Mouse (Mus musculus): ENCODE measurements around the gene Drc3.

Drc3 gene

DNA sequence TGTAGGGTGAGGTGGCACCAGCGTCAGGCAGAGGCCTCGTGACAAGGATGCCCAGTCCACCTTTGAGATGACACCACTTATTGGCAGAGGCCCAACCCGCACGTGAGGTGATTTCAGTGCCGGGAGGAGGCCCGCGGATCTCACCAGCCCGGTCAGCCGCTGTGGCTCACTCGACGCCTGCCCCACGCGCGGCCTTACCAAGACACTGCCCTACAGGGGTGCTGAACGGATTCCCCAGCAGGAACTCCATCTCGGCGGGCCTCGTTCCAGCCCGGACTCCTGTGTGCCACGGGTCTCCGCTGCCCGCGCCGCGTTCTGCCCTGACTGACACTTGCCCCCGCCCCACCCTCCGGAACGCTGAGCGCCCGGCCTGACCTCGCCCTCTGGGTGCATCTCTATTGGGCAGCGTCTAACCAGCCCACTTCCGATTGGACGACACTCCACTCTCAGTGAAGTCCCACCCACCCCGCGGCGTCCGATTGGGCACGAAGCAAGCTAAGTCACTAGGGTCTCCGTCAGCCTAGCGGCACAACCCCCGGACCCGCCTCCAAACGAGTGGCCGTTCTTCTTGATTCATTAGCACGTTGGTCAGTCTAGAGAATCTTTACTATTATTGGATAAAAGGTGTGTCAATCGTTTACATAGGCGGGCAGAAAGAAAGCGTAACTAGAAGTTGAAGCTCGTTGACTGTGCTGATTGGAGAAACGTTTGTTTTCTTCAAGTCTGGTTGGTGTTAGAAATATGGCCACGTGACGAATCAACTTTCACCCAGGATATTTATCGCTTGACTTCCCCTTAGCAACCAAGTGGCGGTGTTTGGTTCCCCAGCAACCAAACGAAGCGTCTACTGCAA, at the start of gene Drc3, which contains the start of gene Tom1l2:
Gene Drc3, plus strand, starts transcription at position 771 of the 853 bp plus-strand sequence.
Gene Tom1l2, minus strand, starts transcription at position 347 of the 853 bp plus-strand sequence.
- peak; percentile 98 for DNase-seq

DNA sequence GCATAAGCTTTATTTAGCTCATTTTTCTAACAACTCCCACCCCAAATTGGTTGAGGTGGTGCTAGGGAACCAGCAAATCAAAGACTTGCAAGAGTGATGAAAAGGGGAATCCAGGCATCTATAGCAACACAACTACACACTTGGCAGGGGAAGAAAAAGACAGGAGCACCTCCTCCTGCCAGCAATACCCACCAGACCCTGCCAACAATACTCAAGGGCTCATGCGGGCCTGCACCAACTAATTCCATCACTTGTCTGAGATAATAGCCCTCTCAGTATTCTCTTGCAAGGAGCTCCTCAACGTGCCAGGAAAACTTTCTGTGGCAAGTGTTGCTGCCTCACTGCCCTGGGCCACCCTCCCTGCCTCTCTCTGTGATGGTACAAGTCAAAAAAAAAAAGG, 49.6 kb upstream of the Drc3 start:
- no peak for DNase-seq

DNA sequence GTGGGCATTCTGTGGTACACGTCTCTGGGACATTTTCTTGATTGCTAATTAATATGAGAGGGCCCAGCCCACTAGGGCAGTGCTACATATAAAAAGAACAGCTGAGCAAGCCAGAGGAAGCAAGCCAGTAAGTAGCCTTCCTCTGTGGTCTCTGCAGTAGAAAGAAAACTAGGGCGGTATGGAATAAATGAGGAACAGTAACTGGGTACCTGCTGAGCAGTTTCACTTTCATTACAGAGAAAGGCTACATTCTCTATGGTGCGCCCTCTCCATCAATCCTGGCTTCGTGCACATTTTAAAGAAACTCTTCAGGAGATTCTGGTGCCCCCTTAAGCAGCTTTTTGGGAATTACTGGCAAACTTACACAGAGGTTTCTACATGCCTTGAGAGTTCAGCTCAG, 47.5 kb upstream of the Drc3 start:
- DNase-seq = no peak

DNA sequence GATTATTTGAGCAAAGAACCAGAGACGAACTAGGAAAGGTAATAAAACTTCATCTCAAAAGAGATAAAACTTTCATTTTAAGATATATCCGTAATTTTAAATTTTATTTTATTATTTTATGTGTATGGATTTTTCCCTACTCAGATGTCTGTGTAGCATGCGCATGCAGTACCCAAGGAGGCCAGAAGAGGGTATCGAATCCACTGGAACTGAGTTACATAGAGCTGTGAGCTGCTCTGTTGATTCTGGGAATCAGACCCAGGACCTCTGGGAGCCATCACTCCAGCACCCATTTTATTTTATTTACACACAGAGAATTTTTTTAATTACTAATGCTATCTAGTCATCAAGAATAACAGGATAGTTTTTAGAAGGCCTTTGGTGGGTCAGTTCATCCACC, 46.3 kb upstream of the Drc3 start:
- peak; percentile 55 for DNase-seq

DNA sequence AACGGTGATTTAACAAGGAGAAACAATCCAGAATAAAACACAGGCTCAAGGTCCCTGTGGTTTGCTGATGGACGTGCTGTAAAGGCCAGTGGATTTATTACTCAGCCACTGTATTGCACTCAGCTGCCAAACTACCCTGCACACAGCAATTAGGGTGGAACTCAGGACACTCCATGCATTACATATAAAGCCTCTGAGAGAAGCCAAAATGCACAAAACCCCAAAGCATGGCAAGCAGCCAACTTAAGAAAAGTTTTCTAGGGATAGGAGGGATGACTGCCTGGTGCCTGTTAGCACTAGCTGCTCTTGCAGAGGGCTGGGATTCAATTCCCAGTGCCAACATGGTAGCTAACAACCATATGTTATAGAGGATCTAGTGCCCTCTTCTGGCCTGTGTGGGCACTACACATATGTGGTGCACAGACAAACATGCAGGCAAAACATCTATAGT, 45.7 kb upstream of the Drc3 start:
- DNase-seq = peak; percentile 46

DNA sequence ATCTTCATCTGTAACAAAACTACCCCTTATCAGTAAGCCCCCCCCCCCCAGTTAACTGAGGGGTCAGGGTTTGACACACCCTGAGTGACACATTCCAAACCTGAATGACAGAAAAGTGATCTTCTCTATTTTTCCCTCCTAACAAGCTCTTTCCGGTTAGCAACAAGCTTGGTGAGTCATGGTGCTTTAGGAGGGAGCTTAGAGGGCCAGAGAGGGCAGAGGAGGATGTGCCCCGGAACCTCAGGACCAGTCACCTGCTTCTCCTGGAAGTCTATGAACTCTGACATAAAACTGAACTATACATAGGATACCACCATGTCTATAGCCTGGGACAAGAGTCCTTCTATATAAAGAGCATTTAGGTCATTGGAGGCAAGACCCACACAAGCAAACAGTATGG, 45.1 kb upstream of the Drc3 start:
- peak; percentile 26 for DNase-seq

DNA sequence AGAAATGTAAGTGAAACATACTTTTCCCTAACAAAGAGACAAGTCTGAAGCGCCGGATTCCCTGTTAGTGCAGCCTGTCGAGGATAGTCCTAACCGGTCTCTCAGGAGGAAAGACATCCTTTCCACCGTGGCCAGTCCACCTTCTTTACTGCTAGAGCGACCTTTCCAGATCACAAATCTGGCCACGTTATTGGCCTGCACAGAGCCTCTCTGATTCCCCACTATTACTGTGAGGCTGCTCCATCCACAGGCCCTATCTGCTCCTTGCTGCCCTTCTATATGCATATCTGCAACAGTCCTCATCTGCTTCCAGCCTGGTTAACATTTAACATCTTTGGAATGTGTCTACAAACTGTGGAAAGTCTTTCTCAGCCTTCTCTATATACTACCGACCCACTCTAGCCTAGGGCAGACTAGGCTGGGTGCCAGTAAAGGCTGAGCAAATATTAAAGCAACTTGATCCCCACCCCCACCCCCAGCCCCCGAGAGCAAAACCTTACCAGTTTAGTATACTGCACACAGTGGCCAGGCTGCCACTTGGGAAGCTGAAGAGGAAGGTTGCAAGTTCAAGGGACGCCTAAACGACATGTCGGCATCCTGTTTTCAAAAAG, 44.5 kb upstream of the Drc3 start:
- DNase-seq = peak; percentile 77

DNA sequence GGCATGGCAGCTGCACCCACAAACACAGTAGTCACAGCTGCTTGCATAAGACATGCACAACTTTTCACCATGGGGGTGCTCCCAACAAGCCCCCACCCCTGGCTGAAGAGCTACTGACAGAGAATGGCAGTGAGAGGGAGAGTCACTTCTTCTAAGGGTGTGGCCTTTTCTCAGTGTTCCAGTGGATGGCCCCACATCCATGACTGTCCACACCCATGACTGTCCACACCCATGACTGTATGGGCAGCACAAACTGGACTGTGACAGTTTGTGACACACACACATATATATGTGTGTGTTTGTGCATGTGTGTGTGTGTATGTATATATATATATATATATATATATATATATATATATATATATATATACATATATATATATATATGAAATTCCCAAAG, 43.3 kb upstream of the Drc3 start:
- DNase-seq = no peak

DNA sequence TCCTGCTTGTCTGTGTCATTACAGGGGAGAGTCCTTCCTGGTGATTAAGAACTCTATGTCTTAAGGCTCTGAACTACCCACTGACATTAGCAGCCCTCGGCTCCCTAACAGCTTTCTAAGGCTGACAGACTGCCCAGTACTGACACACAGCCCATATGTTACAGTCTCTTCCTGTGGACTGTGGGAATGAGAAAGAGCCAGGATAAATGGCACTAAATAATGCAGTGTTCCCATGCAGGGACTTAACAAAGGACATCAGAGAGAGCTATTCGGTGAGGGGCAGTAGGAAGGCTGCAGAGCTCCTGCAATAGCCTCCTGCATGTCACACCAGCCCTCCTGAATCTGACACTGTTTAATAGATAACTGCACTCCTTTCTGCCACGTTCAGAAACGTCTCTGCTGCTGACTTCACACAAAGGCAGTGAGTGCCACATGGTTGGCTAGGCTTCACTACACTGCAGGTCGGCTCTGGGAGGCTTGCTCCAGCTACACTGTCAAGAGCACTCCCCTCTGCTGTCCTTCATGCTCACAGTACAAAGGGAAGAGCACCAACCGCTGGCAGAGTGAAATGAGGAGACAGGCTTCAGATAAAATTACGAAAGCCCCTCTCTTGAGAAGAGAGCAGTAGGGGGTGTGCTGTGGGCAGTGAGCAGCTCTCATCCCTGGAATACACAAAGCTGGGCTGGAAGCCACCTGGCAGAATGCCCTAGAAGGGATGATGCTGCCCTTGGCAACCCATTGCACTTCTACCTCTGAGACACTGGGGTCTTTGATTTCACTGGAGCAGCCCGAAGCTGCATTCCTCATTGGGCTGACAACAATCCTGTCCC, 41.9 kb upstream of the Drc3 start:
- peak; percentile 89 for DNase-seq

DNA sequence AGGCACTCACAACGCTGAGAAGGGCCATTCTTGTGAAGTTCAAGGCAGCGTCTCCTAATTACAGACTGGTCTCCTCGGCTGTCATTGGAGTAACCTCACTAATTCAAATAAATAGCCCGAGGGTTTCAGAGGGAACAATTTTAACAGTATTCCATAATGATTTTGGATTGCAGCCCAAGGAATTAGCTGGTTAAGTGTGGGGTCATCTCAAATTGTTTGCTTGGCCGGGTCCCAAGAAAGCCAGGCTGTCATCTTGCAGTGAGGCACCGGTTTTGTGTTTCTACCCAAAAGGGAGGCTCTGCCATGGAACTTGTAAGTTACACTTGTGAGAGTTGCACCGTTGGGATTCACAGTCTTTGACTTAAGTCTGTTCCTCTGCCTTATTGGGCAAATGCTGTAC, 36.9 kb upstream of the Drc3 start:
- DNase-seq = peak; percentile 56

DNA sequence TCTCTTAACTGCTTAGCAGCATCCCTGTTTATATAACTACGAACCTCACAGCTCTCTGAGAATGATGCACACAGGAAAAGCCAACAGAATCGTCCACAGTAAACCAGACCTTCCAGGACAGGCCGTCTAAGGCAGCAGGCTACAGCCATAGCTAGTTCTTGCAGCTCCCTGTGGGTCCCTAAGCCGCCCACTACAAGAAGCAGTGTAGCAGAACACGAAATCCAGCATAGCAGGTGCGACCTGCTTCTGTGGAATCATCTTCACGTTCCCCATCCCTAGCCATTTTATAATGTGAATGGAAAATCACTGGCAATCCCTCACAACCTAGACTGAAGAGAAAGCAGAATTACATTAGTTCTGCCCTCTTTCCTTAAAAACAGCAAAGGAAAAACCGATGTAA, 36.2 kb upstream of the Drc3 start:
- peak; percentile 25 for DNase-seq

DNA sequence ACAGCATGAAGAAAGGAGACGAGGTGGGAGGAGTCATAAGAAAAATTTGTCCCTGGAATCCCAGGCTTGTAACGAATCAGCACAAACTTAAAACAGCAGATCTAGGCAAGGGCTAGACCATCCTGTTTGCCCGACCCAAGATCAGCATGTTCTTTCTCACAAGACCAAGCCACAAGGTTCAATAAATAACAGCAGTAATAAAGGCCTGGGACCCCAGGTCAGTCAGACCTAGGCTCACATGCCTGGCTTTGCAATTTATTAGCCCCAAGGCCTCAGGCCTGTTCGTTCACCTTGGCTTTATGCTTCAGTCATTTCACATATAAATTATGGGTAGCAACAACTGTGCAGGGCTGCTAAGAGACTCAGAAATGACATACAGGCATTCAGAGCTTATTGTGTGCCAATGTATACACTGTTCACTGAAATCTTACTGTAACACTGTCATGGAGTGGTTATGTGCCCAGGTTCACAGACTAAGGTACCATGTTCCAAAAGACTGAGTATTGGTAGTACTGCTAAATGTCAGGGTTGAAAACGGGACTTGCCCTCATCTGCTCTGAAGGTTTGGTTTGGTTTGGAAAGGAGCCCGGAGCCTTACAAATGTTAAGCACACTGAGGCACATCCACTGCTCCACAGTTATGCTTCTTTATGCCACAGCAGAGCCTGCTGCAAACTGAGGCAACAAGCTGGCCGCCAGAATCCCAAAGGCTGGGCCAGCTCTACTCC, 35.6 kb upstream of the Drc3 start:
- peak; percentile 61 for DNase-seq

DNA sequence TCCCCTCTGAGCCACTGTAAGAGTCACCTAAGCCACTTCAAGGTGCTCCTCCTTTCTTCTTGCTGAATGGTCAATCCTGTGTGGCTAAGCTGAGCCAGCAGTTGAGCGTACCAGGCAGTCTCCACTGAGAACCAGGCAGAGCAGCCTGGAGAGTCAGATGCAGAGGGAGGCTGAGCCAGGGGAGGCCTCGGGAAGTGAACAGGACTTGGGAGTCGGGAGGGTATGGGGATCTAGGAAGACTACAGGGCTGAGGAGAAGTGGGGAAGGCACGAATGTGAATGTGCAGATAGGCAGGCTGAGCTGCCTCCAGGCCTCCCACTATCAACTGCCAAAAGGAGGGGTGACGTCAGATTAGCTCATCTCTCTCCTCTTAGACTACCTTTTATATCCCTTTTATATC, 34.4 kb upstream of the Drc3 start:
- DNase-seq = peak; percentile 33

DNA sequence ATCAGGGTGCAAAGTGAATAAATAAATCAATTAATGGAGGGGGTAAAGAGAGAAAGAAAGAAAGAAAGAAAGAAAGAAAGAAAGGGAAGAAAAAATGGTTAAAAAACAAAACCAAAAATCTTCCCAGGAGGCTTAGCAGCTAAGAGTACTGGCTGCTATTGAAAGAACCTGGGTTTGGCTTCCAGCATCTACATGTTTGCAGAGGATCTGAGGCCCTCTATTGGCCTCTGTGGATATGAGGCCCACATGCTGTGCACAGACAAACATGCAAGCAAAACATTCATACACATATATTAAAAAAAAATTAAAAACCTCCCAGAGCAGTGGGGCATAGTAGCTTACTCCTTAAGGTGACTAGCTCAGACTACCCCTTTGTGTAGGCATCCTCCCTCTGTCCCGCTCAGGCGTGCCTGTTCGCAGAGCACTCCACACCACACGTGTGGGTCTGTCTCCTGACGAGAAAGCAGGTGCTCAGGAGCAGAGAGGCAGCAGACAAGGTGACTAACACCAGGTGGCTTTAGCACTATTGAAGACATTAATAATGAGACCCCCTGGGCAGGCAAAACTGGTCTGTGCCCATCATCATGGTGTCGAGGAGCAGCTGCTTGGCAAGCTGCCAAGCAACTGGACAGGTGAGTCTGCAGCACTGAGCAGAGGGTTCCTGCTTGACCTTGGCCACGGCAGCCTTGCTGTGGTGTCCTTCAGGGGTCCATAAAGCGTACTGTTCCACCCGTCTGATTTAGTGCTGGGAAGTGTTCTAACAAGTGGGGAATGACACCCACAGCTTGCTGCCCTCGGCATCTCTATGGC, 33.7 kb upstream of the Drc3 start:
- peak; percentile 58 for DNase-seq

DNA sequence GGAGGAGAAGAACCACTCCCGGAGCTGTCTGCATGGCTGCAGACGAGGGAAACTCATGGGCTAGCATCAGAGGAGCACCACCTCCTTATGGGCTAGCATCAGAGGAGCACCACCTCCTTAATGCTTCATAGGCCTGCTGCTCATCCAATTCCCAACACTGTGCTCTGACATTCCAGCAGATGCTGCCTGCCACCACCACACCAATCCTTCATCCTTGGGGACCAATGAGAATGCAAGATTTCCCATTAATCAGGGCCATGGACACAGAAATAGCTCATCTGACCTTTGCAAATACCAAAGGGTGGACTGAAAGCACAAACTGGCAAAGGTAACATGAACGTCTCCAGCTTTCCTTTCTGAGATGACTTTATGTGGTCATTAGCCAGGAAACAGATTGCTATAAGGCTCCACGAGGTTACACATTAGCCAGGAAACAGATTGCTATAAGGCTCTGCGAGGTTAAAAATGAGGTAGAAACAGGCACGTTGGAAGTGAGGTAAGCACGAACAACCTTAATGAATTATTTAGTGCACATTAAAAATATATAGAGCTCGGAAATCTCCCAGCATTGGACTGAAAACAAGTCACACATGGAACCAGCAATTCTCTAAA, 32.6 kb upstream of the Drc3 start:
- no peak for DNase-seq

DNA sequence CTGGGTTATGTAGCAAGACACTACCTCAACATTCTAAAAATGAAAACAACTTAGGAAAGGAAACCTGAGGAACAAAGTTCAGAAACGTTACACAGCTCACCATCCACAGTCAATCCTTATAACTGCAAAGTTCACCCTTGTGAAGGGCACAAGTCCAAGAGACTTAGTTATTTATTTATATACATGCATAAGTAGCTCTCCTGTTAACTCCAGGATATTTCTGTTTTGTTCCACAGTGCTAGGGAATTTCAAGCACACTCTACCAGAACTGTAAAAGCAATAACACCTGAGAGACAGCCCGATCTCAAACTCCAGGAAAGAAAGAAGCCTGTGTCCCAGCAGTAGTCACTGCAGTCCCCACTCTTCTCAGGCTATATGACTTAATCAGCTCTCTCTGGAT, 31.7 kb upstream of the Drc3 start:
- DNase-seq = peak; percentile 37

DNA sequence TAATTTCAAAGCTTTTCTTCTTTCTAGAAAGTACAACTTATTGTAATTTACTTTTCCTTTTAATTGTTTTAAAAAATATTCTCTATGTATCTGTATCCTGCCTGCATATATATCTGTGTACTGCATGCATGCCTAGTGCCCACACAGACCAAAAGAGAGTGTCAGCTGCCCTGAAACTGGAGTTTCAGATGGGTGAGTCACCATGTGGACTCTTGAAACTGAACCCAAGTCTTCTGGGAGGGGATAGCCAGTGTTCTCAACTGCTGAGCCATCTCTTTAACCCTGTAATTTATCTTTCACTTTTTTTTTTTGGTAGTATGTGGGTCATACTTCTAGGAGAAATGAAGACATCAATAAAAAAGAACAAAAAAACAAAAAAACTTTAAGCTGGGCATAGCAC, 29.4 kb upstream of the Drc3 start:
- no peak for DNase-seq

DNA sequence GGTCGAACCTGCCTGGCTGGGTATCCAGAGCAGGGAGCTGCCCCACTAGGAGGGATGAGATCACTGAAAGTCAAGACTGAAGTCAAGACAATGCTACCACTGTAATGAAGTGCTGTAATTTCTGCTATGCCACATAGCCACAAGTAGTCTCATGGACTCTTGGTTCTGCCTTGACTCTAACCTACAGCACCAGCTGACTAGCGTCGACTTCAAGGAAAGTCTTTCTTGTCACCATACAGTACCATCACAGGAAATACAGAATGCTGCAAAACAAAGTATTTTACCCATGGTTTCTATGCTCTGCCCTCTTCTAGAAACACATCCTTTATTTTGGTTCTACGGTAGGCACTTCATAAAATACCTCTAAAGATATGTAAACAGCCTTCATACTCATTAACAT, 22.6 kb upstream of the Drc3 start:
- no peak for DNase-seq

DNA sequence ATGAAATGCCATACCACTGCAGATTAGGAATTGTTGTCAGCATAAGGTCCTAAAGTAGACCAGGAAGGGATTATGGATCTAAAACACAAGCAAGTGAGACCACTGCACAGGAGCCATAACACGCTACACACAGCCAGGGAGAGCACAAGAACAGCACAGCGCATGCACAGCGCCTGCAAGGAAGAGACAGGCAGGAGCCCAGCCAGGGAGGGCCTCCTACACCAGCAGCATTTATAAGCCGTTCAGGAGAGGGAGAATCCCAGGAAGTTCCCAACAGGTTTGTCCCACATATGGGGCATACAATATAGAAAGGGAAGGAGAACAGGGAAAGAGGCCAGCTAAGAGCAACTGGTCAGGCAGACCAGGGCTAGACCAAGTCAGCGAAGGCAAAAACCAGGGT, 19.7 kb upstream of the Drc3 start:
- no peak for DNase-seq

DNA sequence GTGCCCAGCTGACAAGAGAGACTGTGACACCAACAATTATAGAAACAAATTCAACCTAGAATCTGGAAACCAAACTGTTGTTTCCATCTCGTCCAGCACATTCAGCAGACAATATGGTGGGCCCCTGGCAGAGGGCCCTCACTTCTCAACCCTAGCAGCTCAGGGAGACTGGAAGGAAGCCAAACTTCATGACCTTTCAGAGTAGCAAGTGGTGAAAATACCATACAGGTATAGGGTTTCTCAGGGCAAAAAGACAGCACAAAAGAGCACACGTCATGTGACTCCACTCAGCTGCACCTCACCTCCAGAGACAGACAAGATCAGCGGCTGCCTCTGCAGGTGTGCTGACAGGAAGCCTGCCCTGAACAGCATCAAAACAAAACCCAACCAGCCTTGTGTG, 19.0 kb upstream of the Drc3 start:
- no peak for DNase-seq

DNA sequence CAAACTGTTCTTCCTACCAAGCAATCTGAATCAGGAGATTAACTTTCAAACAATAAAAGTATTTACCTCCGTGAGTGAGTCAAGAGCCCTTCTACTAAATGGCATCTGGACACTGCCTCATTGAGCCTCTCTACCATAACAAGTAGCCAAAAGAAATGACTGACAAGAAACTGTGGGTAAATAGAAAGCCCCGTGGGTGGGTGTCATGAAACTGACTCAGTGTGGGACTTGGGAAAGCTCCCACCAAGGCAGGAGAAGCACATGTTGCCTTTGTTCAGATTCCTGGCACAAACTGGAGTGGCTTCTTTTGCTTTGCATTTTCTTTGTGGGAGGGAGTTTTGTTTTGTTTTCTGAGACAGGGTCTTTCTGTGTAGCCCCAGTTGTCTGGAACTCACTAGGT, 17.4 kb upstream of the Drc3 start:
- no peak for DNase-seq

DNA sequence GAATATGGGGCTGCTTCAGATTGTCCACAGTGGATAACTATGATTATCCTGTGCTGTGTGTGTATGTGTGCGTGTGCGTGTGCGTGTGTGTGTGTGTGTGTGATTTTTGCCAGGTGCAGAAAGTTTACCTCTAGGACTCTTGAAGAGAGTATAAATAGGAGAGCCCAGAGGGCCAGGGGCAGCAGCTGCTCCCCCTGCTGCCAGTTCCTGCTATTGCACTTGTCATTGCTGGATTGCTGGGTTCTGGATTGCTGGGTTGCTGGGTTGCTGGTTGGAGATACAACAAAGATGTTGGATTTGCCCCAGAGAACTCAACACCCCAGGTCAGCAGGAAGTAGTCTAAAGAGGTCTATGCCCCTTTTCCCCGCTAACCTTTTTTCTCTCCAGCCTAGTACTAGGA, 14.8 kb upstream of the Drc3 start:
- peak; percentile 70 for DNase-seq
